Mouse (Mus musculus): ENCODE data around the gene Arf3.

Arf3 gene

GRCm38 (mm10) chr15:98762670-98763529 is at the start of gene Arf3:
TSS of gene Arf3 (minus strand) at chr15:98763214.
- peak; percentile 97 to 99 for DNase-seq

GRCm38 (mm10) chr15:98810212-98810611 is 47.2 kb upstream of the Arf3 start:
- peak in 1 of 2 experiments; percentile 41 for DNase-seq

- DNase-seq: no peak
Measured at GRCm38 (mm10) chr15:98809390-98809789, 46.4 kb upstream of the Arf3 start, which contains the start of gene Ddn. TSS of gene Ddn (minus strand) at chr15:98809490.

GRCm38 (mm10) chr15:98808651-98809134 is 45.7 kb upstream of the Arf3 start:
- no peak for DNase-seq

- DNase-seq: peak in 1 of 2 experiments; percentile 44
Measured at GRCm38 (mm10) chr15:98807895-98808650, 45.1 kb upstream of the Arf3 start.

GRCm38 (mm10) chr15:98806809-98807770 is 44.1 kb upstream of the Arf3 start:
- DNase-seq: peak; percentile 30 to 55

GRCm38 (mm10) chr15:98806071-98806808 is 43.2 kb upstream of the Arf3 start:
- DNase-seq: no peak

GRCm38 (mm10) chr15:98805324-98806040 is 42.5 kb upstream of the Arf3 start:
- DNase-seq: peak; percentile 61 to 89

- peak; percentile 83 to 92 for DNase-seq
Measured at GRCm38 (mm10) chr15:98804054-98804453, 41.0 kb upstream of the Arf3 start.

- DNase-seq: peak; percentile 60 to 65
Measured at GRCm38 (mm10) chr15:98802926-98803325, 39.9 kb upstream of the Arf3 start.

GRCm38 (mm10) chr15:98799396-98799795 is 36.4 kb upstream of the Arf3 start:
- DNase-seq: peak; percentile 79 to 93

GRCm38 (mm10) chr15:98798903-98799302 is 35.9 kb upstream of the Arf3 start:
- no peak for DNase-seq

- DNase-seq: no peak
Measured at GRCm38 (mm10) chr15:98797835-98798492, 35.0 kb upstream of the Arf3 start.

GRCm38 (mm10) chr15:98796803-98797595 is 34.0 kb upstream of the Arf3 start:
- DNase-seq: peak in 1 of 2 experiments; percentile 25

GRCm38 (mm10) chr15:98793141-98793698 is 30.2 kb upstream of the Arf3 start:
- DNase-seq: no peak

- no peak for DNase-seq
Measured at GRCm38 (mm10) chr15:98792233-98793020, 29.4 kb upstream of the Arf3 start.

GRCm38 (mm10) chr15:98791771-98792170 is 28.8 kb upstream of the Arf3 start:
- DNase-seq: no peak

- DNase-seq: no peak
Measured at GRCm38 (mm10) chr15:98791221-98791620, 28.2 kb upstream of the Arf3 start.

Data from kidney, postnatal 36 days (tissue).